Mouse (Mus musculus): ENCODE measurements around the gene Rab3a.

DNA sequence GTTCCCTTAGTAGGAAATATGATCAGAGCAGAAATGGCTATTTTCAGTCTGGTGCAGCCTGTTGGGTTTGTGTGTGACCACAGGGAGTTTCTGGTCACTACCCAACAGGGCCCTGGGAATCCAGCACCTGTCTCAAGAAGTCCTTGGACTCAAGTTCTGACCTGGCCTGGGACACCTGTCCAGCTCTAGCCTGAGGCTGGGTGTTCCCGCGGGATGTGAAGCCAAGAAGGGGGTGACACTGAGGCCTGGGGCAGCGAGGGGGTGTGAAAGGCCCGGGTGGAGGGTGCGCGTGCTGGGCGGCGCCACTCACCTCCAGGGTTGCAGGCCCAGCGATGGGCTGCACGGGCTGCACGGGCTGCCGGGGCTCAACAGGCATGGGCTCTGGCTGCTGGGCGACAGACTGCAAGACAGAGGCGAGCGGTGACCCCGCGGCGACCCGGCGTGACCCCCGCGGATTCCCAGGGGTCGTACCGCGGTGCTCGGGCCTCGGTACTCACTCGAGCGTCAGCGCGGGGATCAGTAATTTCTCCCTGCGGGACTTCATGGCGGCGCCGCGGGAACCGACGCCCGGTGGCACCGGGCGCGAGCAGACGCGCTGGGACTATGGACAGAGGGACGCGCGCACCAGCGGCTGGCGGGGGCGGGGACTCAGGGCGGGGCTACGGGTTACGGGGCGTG, 42.1 kb downstream of the Rab3a start:
- no peak for TF ChIP-seq CTCF (IDR thresholded peaks at IDR 0.05; ENCODE audit: low read depth)
- no peak for TF ChIP-seq EP300 (IDR thresholded peaks at IDR 0.05; ENCODE audit: low read depth)
